Comparison of ENCODE assay signal across 8 mouse cellular contexts in the genomic region with DNA sequence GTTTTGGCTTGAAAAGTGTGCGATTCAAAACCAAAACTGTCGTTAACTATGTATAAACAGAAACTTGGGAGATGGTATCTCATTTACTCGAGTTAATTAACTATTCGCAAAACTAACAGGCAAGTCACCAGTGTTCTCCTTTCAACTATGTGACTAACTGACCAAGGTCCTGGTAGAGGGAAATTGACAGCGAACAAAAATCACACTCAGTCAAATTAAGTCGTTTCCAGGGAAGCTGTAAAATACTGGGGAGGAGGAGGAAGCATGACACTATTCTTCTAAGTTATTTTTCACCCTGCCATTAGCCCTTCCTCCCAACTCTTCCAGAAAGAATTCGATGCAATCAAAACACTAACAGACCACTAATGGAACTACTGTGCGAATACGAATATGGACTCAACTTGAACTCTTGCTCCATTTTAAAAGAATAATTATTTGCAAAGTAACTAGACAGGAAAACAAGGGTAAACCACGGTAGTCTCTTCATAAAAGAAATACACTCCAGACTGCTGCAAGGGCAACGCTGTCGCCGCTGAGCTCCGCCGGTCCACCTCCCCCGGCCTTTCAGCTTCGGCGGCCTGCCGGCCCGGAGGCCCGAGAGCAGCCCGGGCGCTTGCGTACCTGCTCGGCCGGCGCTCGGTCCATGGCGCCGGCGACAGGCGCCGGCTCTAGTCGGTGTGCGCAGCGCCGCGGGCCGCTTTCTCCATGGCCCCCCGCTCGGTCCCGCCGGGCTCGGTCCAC. TPM values are rescaled to one million over a fixed set of nuclear protein-coding genes. Genes with fewer than 3 reads are reported as not detected.
DNase-seq lines count a peak whose midpoint lies in the region; ATAC-seq and TF ChIP-seq lines count a peak whose summit lies in the region.

No protein-coding gene starts in this region.

- TF ChIP-seq CTCF in E14TG2a.4 (conservative IDR thresholded peaks at IDR 0.05; ENCODE audit: low read length): no peak

- DNase-seq in heart, embryonic 10.5 days (ENCODE audit: low spot score): no peak
- DNase-seq in heart, postnatal 14 days: no peak
- no peak for DNase-seq in left cerebral cortex, adult 18-20 months (ENCODE audit: low spot score in 2 of 2)
- no peak for DNase-seq in spleen, postnatal 14 days (ENCODE audit: low spot score in 2 of 2)
- DNase-seq in right cerebral cortex, adult 18-20 months: no peak

- H3K9me3 ChIP-seq in heart, embryonic 10.5 days: no peaks in the 10 kb centered on the region
- H3K9me3 ChIP-seq in E14TG2a.4 (ENCODE audit: low read length): no peaks in the 10 kb centered on the region
- no peaks in the 10 kb centered on the region for H3K9me3 ChIP-seq in forebrain, embryonic 16.5 days (ENCODE audit: control insufficient read depth, low read length)
- no peaks in the 10 kb centered on the region for H3K9me3 ChIP-seq in liver, embryonic 16.5 days (replicated peaks; ENCODE audit: control insufficient read depth, low read length)

- peak overlapping the region; percentile 81 for H3K4me3 ChIP-seq in heart, embryonic 10.5 days
- H3K4me3 ChIP-seq in E14TG2a.4 (replicated peaks; ENCODE audit: low read length): peak overlapping the region; percentile 94
- H3K4me3 ChIP-seq in forebrain, embryonic 16.5 days (replicated peaks; ENCODE audit: low read length): peak overlapping the region; percentile 81
- peak overlapping the region; percentile 96 for H3K4me3 ChIP-seq in liver, embryonic 16.5 days (ENCODE audit: low read depth, low read length)

- H3K4me1 ChIP-seq in heart, embryonic 10.5 days: peaks cover 14% of the 10 kb centered on the region
- peaks cover 17% of the 10 kb centered on the region; the same call in 1 of the 2 replicates for H3K4me1 ChIP-seq in E14TG2a.4 (replicated peaks; ENCODE audit: low read depth, low read length)
- peaks cover 15% of the 10 kb centered on the region for H3K4me1 ChIP-seq in forebrain, embryonic 16.5 days (replicated peaks; ENCODE audit: control insufficient read depth, insufficient read depth, low read length)
- H3K4me1 ChIP-seq in liver, embryonic 16.5 days (ENCODE audit: control insufficient read depth, low read depth, low read length): peaks cover 17% of the 10 kb centered on the region

- intact Hi-C loops in heart, postnatal 14 days (cut with DNase I): no loop called here

- no peaks in the 10 kb centered on the region for H3K27me3 ChIP-seq in heart, embryonic 10.5 days (ENCODE audit: insufficient read depth, poor library complexity, severe bottlenecking)
- no peaks in the 10 kb centered on the region for H3K27me3 ChIP-seq in E14TG2a.4 (ENCODE audit: insufficient read depth, low read length)
- H3K27me3 ChIP-seq in forebrain, embryonic 16.5 days (replicated peaks; ENCODE audit: control insufficient read depth, insufficient read depth, low read length): no peaks in the 10 kb centered on the region
- no peaks in the 10 kb centered on the region for H3K27me3 ChIP-seq in liver, embryonic 16.5 days (ENCODE audit: control insufficient read depth, insufficient read depth, low read depth, low read length)

- ATAC-seq in forebrain, embryonic 16.5 days: peak; percentile 5; the same call in 1 of the 2 replicates
- no peak for ATAC-seq in liver, embryonic 16.5 days (ENCODE audit: low read depth)

- peak overlapping the region; percentile 95 for H3K27ac ChIP-seq in heart, embryonic 10.5 days
- H3K27ac ChIP-seq in forebrain, embryonic 16.5 days (ENCODE audit: low read length): peak overlapping the region; percentile 60
- H3K27ac ChIP-seq in liver, embryonic 16.5 days (ENCODE audit: low read length): peak overlapping the region; percentile 71; the same call in 1 of the 2 replicates

- peak overlapping the region; percentile 90 for H3K9ac ChIP-seq in forebrain, embryonic 16.5 days (replicated peaks; ENCODE audit: low read depth, low read length)
- peak overlapping the region; percentile 96 for H3K9ac ChIP-seq in liver, embryonic 16.5 days (ENCODE audit: low read depth, low read length)

- peak overlapping the region; percentile 65 for H3K4me2 ChIP-seq in forebrain, embryonic 16.5 days (ENCODE audit: low read length)
- peak overlapping the region; percentile 73 for H3K4me2 ChIP-seq in liver, embryonic 16.5 days (ENCODE audit: low read depth, low read length)

- H3K36me3 ChIP-seq in heart, embryonic 10.5 days: no peaks in the 10 kb centered on the region
- no peaks in the 10 kb centered on the region; the same call in 1 of the 2 replicates for H3K36me3 ChIP-seq in E14TG2a.4 (ENCODE audit: insufficient read depth, low read length)
- H3K36me3 ChIP-seq in forebrain, embryonic 16.5 days (ENCODE audit: control insufficient read depth, insufficient read depth): no peaks in the 10 kb centered on the region
- no peaks in the 10 kb centered on the region for H3K36me3 ChIP-seq in liver, embryonic 16.5 days (ENCODE audit: control insufficient read depth, insufficient read depth)

- 3% methylated on average over 44 of the region's 44 CpGs for WGBS in heart, embryonic 10.5 days
- 2% methylated on average over 44 of the region's 44 CpGs for WGBS in forebrain, embryonic 16.5 days
- WGBS in liver, embryonic 16.5 days (ENCODE audit: insufficient replicate concordance): 2% methylated on average over 44 of the region's 44 CpGs

RNA-seq across cellular contexts. Expression of gene Secisbp2l, which starts 0.5 kb away (rescaled TPM):
- 12.6 and 15.0 TPM in 2 replicates for polyA plus RNA-seq in heart, embryonic 10.5 days (2016; fragmentation: Nextera tagmentation; extraction: Ambion mirVana)
- 10 to 100 TPM; 30.3 to 32.8 TPM for total RNA-seq in heart, postnatal 14 days (2021)
- polyA plus RNA-seq in forebrain, embryonic 16.5 days (2015; fragmentation: Nextera tagmentation; extraction: Ambion mirVana): 32.2 and 35.3 TPM in 2 replicates
- polyA plus RNA-seq in liver, embryonic 16.5 days (2015; fragmentation: Nextera tagmentation; extraction: Ambion mirVana): 5.3 and 5.4 TPM in 2 replicates
- 10 to 100 TPM; 90.8 to 92.5 TPM for total RNA-seq in left cerebral cortex, adult 18-20 months (2021)

RNA-seq across cellular contexts. Expression of gene Shc4, which starts 58.2 kb away (rescaled TPM):
- 1.5 and 2.2 TPM in 2 replicates for polyA plus RNA-seq in heart, embryonic 10.5 days (2016; fragmentation: Nextera tagmentation; extraction: Ambion mirVana)
- total RNA-seq in heart, postnatal 14 days (2021): under 1 TPM; 0.34 to 0.72 TPM
- polyA plus RNA-seq in forebrain, embryonic 16.5 days (2015; fragmentation: Nextera tagmentation; extraction: Ambion mirVana): 1.5 and 2.0 TPM in 2 replicates
- 0.64 and 0.77 TPM in 2 replicates for polyA plus RNA-seq in liver, embryonic 16.5 days (2015; fragmentation: Nextera tagmentation; extraction: Ambion mirVana)
- total RNA-seq in left cerebral cortex, adult 18-20 months (2021): 1 to 10 TPM; 5.1 to 5.2 TPM
